Mouse (Mus musculus) limb, embryonic 14.5 days (tissue): ENCODE results near the gene Arl15. TPM values are rescaled to one million over a fixed set of nuclear protein-coding genes. Genes with fewer than 3 reads are reported as not detected.
A peak's percentile ranks its signal among the peaks of the same experiment; 100 is the strongest.

Experiments used
- ATAC-seq: fragments of 200-750 bp; cut with Nextera tagmentation; 2 replicates; pipeline ENCODE4 v1.8.0; 2017; ENCODE audit warnings: low read depth, moderate number of reproducible peaks, moderate TSS enrichment; ENCODE audit not compliant: low FRiP score
- DNase-seq: peaks from one replicate; pipeline ENCODE4 v3.0.0-alpha.2; 2015; ENCODE audit warnings: low spot score
- H3K27ac ChIP-seq: fragments of 300-500 bp; sonication (generic); replicated peaks from 2 replicates; pipeline ENCODE4 v1.5.1; 2014; ENCODE audit warnings: low read depth, mild to moderate bottlenecking, low read length, moderate library complexity, mixed read lengths
- H3K27me3 ChIP-seq: fragments of 300-500 bp; sonication (generic); 2 replicates; pipeline ENCODE4 v1.6.1; 2014; ENCODE audit warnings: low read length, mixed read lengths; ENCODE audit not compliant: control insufficient read depth, insufficient read depth
- H3K36me3 ChIP-seq: fragments of 300-500 bp; sonication (generic); 2 replicates; pipeline ENCODE4 v1.6.1; 2014; ENCODE audit warnings: mild to moderate bottlenecking, low read length, moderate library complexity, mixed read lengths; ENCODE audit not compliant: control insufficient read depth, insufficient read depth
- H3K4me1 ChIP-seq: fragments of 300-500 bp; sonication (generic); 2 replicates; pipeline ENCODE4 v1.6.1; 2014; ENCODE audit warnings: antibody characterized with exemption, low read length, mixed read lengths; ENCODE audit not compliant: control insufficient read depth, insufficient read depth
- H3K4me2 ChIP-seq: fragments of 300-500 bp; sonication (generic); replicated peaks from 2 replicates; pipeline ENCODE4 v1.6.1; 2014; ENCODE audit warnings: low read depth, mild to moderate bottlenecking, low read length, moderate library complexity; ENCODE audit not compliant: severe bottlenecking
- H3K4me3 ChIP-seq: fragments of 300-500 bp; sonication (generic); replicated peaks from 2 replicates; pipeline ENCODE4 v1.5.1; 2014; ENCODE audit warnings: low read length
- H3K9ac ChIP-seq: fragments of 300-500 bp; sonication (generic); 2 replicates; pipeline ENCODE4 v1.6.1; 2014; ENCODE audit warnings: mild to moderate bottlenecking, low read depth, low read length, moderate library complexity; ENCODE audit not compliant: severe bottlenecking
- H3K9me3 ChIP-seq: fragments of 300-500 bp; sonication (generic); 2 replicates; pipeline ENCODE4 v1.6.1; 2016; ENCODE audit warnings: low read length; ENCODE audit not compliant: control insufficient read depth
- POLR2A ChIP-seq: fragments of 200-500 bp; IDR thresholded peaks from 2 replicates; pipeline ENCODE4 v1.8.0; 2012; ENCODE audit warnings: inconsistent platforms, mild to moderate bottlenecking, moderate library complexity, borderline replicate concordance; ENCODE audit not compliant: insufficient read depth, insufficient read length; ENCODE audit errors: extremely low read depth
- WGBS: fragments of 180-500 bp; shearing (Covaris S2); extraction: QIAGEN DNeasy Blood & Tissue Kit; methylation state at CpG from one replicate; pipeline ENCODE4 v1.1.7; 2014; 5-methylcytosine and 5-hydroxymethylcytosine counted together
- polyA plus RNA-seq, 2 experiments: library from polyadenylated mRNA; depleted of rRNA in 1 of 2; stranded (reverse) in 1 of 2; unstranded in 1 of 2; fragments of >200 nt; fragmentation: Nextera tagmentation in 1 of 2; extraction: Ambion mirVana in 1 of 2; gene quantifications; 2 replicates each; pipeline versions ENCODE4 v1.2.1 to v1.2.3; 2012 to 2014

Arl15 gene
- polyA plus RNA-seq, 2 experiments: 10.1 to 10.7 TPM

DNA sequence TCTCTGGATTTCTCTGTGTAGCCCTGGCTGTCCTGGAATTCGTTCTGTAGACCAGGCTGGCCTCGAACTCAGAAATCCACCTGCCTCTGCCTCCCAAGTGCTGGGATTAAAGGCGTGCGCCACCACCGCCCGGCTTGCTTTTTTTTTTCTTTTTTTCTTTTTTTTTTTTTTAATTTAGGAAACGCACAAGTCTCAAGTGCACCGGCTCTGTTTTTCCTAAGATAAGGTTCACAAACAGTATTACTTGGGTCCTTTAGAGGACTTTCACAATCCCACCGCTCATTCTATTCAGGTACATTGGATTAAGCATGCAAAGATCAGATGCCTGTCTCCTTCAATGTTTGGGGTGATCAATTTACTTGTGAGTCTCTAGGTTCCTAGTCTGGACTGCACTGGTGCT lies 668 bp upstream of the Arl15 start:
- Histone ChIP-seq H3K36me3 (no peaks in the 10 kb centered on the region), H3K27me3 (no peaks in the 10 kb centered on the region), H3K4me2 (peak overlapping the region; percentile 76), H3K9ac (peak overlapping the region; percentile 93), H3K4me1 (peaks cover 17% of the 10 kb centered on the region), H3K4me3 (peak overlapping the region; percentile 86), H3K27ac (peak overlapping the region; percentile 67), H3K9me3 (no peaks in the 10 kb centered on the region)
- WGBS: 79% methylated on average over 9 of the region's 9 CpGs
- ATAC-seq: no peak; the same call in 1 of the 2 replicates
- TF ChIP-seq POLR2A: no peak
- no peak for DNase-seq

DNA sequence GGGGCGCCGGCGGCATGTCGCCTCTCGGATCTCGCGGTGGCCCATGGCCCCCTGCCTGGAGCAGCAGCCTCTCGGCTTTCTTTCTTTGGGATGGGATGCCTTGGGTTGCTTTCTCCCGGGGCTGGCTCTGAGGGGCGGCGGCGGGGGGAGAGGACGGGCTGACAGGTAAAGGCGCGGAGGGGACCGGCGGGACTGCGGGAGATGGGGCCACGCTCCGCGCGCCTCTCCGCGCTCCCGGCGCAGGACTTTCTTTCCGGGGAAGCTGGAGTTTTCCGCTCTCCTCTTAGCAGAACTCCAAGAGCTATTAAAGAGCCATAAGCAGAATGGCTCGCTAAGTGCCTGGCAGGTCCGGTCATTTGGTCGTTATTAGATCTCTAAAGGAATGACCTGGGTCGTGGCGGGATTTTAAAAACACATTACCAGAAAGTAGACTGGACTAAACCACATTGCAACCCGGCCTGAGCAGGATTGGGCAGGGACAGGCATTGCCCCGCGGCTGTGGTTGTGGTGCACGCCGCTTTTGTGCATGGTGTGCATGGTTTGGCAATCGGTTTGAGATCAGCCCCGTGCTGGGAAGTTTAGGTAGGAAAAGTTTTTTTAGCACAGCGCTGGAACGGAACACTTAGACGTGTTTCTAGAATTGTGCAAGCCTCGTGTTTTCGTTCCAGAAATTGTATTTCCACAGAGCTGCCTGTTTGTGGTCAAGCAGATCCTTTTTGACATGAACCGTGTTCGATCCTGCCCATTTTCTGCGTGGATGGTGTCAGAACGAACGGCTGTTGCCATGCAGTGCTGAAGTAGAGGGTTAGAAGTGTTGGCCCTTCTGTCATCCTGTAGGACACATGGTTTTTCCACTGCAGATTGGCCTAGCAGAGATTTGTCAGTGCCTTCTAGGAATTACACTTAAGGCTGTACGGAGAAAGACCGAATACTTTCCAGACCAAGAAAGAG lies 675 bp downstream of the Arl15 start:
- 2% methylated on average over 52 of the region's 52 CpGs for WGBS
- DNase-seq: peak; percentile 60

DNA sequence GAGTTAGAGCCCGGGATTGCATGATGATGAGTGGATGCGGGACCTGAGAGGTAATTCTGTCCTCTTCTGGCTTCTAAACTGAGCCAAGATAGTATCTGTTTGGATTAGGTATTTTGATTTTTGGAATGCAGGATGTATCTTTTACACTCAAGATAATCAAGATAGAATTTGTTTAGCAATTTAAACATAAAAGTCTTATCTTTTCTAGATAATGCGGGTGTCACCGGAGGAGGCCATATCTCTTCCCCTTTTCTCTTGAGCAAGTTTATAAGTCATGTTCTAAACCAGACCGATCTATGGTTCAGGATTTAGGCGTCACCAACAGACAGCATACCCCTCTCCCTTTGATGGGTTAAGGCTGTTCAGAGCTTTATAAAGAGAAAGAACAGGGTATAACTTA lies 3.1 kb downstream of the Arl15 start:
- peaks cover 17% of the 10 kb centered on the region for H3K4me1 ChIP-seq
- H3K27me3 ChIP-seq: no peaks in the 10 kb centered on the region
- H3K4me3 ChIP-seq: no peak overlapping the region
- no peak overlapping the region for H3K27ac ChIP-seq
- no peak for ATAC-seq
- H3K4me2 ChIP-seq: no peak overlapping the region
- H3K9me3 ChIP-seq: no peaks in the 10 kb centered on the region
- H3K9ac ChIP-seq: no peak overlapping the region
- no peak for DNase-seq
- WGBS: 83% methylated on average over 6 of the region's 6 CpGs
- TF ChIP-seq POLR2A: no peak
- no peaks in the 10 kb centered on the region for H3K36me3 ChIP-seq

More for the DNA sequence above, 675 bp downstream of the Arl15 start:
- Histone ChIP-seq H3K4me1 (peaks cover 17% of the 10 kb centered on the region), H3K27ac (peak overlapping the region; percentile 90), H3K4me2 (peak overlapping the region; percentile 58), H3K9me3 (no peaks in the 10 kb centered on the region), H3K36me3 (no peaks in the 10 kb centered on the region), H3K9ac (peak overlapping the region; percentile 93), H3K4me3 (peak overlapping the region; percentile 86), H3K27me3 (no peaks in the 10 kb centered on the region)
- no peak for TF ChIP-seq POLR2A
- peak; percentile 42 for ATAC-seq

DNA sequence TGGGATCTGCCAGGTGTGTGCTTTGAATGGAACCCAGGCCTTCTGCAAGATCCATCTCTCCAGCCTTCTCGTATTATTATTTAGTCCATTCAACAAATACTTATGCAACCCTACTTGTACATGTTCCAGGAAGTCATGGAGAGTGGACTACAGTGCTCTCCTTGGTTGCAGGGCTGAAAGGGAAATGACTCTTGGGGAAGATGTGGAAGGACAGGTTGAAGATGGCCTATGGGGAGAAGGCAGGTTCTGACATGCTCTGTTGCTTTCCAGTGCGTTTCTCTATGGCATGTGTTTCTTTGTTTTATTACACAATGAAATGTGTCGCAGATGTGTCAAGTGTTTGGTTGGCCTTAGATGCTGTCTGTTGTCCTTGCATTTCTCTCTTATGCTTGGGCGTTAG lies 5.1 kb downstream of the Arl15 start:
- ATAC-seq: no peak

DNA sequence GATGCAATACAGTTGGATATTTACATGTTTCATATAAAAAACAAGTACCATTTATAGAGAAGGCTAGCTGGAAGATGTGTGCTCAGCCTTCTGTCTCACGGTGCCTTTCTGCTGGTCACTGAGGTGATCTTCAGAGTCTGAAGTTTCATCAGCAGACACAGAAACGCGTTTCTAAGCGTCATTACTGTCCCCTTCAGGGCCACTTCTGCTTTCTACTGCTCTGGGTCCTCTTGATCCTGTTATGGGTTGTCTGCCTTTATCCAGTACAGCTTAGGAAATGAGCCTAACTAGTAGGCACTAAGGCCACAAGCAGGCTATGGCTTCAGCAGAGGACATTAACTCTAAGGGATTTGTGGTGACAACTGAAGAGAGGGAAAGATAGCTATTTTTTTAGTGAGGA lies 5.9 kb downstream of the Arl15 start:
- TF ChIP-seq POLR2A: no peak
- Histone ChIP-seq H3K4me3 (no peak overlapping the region), H3K27ac (no peak overlapping the region), H3K4me2 (no peak overlapping the region), H3K27me3 (no peaks in the 10 kb centered on the region), H3K9me3 (no peaks in the 10 kb centered on the region), H3K9ac (no peak overlapping the region), H3K4me1 (peaks cover 14% of the 10 kb centered on the region), H3K36me3 (no peaks in the 10 kb centered on the region)
- ATAC-seq (no peak), DNase-seq (no peak)
- WGBS: 90% methylated on average over 4 of the region's 4 CpGs

More for the DNA sequence above, 5.1 kb downstream of the Arl15 start:
- Histone ChIP-seq H3K4me2 (no peak overlapping the region), H3K9ac (no peak overlapping the region), H3K36me3 (no peaks in the 10 kb centered on the region), H3K27me3 (no peaks in the 10 kb centered on the region), H3K27ac (no peak overlapping the region), H3K4me1 (peaks cover 14% of the 10 kb centered on the region), H3K4me3 (no peak overlapping the region), H3K9me3 (no peaks in the 10 kb centered on the region)
- no peak for DNase-seq
- TF ChIP-seq POLR2A: no peak
- 80% methylated on average over 4 of the region's 4 CpGs for WGBS
